In the genomic region with DNA sequence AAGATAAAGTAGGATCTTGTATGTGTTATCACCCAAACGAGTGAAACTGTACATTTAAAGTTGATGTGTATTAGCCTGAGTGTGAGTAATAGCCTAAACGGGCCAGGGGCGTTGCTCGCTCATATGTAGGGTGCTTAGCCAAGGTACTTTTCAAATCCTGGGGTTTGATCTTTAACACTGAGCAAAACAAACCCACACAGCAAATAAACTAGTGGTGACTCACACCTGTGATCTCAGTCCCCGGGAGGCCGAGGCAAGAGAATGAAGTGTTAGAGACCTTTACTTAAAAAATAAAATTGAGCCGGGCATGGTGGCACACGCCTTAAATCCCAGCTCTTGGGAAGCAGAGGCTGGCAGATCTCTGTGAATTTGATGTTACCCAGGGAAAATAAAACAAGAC, we compare ENCODE assay signal across 1 mouse cellular context.
TF ChIP-seq lines count a peak whose summit lies in the region.

No protein-coding gene starts in this region.

TF ChIP-seq in ES-E14, 5 proteins besides CTCF, POLR2A, EP300 and RAD21:
- TF ChIP-seq CHD2 (IDR thresholded peaks at IDR 0.05; ENCODE audit: low read depth, low read length): no peak
- TF ChIP-seq ZC3H11A (IDR thresholded peaks at IDR 0.05; ENCODE audit: borderline replicate concordance, low read depth, low read length): no peak
- no peak for TF ChIP-seq HCFC1 (IDR thresholded peaks at IDR 0.05; ENCODE audit: borderline replicate concordance, insufficient read depth, low read length)
- no peak for TF ChIP-seq ZNF384 (IDR thresholded peaks at IDR 0.05; ENCODE audit: low read depth, low read length)
- TF ChIP-seq MAFK (IDR thresholded peaks at IDR 0.05; ENCODE audit: insufficient read depth, low read depth, low read length): no peak
